Mouse (Mus musculus) midbrain, embryonic 13.5 days (tissue): ENCODE measurements at regions not wholly inside any gene's neighbourhood (a gene's known extent, or its start where the extent isn't known, plus 50 kb on each side); places are given as distances from the start of the nearest gene placed in this dataset.

Experiments used
- ATAC-seq: fragments of 200-750 bp; cut with Nextera tagmentation; 2 replicates; pipeline ENCODE4 v1.8.0; 2017; ENCODE audit warnings: mild to moderate bottlenecking, moderate TSS enrichment, moderate library complexity
- H3K27ac ChIP-seq: fragments of 300-500 bp; sonication (generic); 2 replicates; pipeline ENCODE4 v1.5.1; 2015; ENCODE audit warnings: inconsistent platforms, mild to moderate bottlenecking, moderate library complexity
- H3K27me3 ChIP-seq: fragments of 300-500 bp; sonication (generic); 2 replicates; pipeline ENCODE4 v1.6.1; 2015; ENCODE audit warnings: mild to moderate bottlenecking, inconsistent platforms
- H3K36me3 ChIP-seq: fragments of 300-500 bp; sonication (generic); 2 replicates; pipeline ENCODE4 v1.6.1; 2015; ENCODE audit warnings: mild to moderate bottlenecking, inconsistent platforms
- H3K4me1 ChIP-seq: fragments of 300-500 bp; sonication (generic); replicated peaks from 2 replicates; pipeline ENCODE4 v1.6.1; 2015; ENCODE audit warnings: inconsistent platforms
- H3K4me2 ChIP-seq: fragments of 300-500 bp; sonication (generic); replicated peaks from 2 replicates; pipeline ENCODE4 v1.6.1; 2015; ENCODE audit warnings: moderate library complexity, mild to moderate bottlenecking, inconsistent platforms
- H3K4me3 ChIP-seq: fragments of 300-500 bp; sonication (generic); replicated peaks from 2 replicates; pipeline ENCODE4 v1.5.1; 2015; ENCODE audit warnings: mild to moderate bottlenecking, inconsistent platforms
- H3K9ac ChIP-seq: fragments of 300-500 bp; sonication (generic); replicated peaks from 2 replicates; pipeline ENCODE4 v1.6.1; 2015; ENCODE audit warnings: mild to moderate bottlenecking, inconsistent platforms
- H3K9me3 ChIP-seq: fragments of 300-500 bp; sonication (generic); 2 replicates; pipeline ENCODE4 v1.6.1; 2016; ENCODE audit warnings: mild to moderate bottlenecking, inconsistent platforms
- WGBS: fragments of 180-500 bp; shearing (Covaris S2); methylation state at CpG from one replicate; pipeline ENCODE4 v1.1.7; 2015; 5-methylcytosine and 5-hydroxymethylcytosine counted together

DNA sequence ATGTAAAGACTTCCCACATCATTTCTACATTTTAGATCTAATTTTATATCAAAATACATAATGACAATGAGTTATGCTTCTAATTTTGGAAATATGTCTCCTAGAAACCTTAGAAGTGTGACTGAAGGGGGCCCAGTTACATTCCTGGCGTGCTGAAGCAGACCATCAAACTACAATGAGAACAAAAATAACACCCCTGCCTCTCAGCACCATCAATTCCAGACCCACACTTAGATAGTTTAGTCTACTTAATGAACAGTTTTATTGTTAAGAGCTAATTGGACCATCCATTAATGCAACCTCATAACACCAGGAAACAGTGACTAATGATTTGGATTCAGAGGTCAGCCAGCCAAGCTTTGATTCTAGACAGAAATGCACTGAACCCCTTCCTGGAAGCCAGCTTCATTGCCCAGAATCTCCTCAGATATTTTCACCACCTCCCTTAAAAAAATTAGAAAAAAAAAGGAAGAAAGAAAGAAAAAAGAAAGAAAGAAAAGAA lies 280.7 kb downstream of the Ptbp2 start:
- Histone ChIP-seq H3K36me3 (no peaks in the 10 kb centered on the region), H3K9ac (no peak overlapping the region), H3K4me3 (no peak overlapping the region), H3K27me3 (no peaks in the 10 kb centered on the region; the same call in 1 of the 2 replicates), H3K4me2 (no peak overlapping the region), H3K4me1 (peaks cover 4% of the 10 kb centered on the region; the same call in 1 of the 2 replicates), H3K27ac (no peak overlapping the region), H3K9me3 (no peaks in the 10 kb centered on the region)
- WGBS = 76% methylated on average over 1 of the region's 1 CpGs
- no peak for ATAC-seq

- Histone ChIP-seq H3K36me3 (no peaks in the 10 kb centered on the region), H3K4me2 (peak overlapping the region; percentile 33), H3K4me1 (peaks cover 10% of the 10 kb centered on the region; the same call in 1 of the 2 replicates), H3K9ac (no peak overlapping the region), H3K4me3 (no peak overlapping the region), H3K27me3 (no peaks in the 10 kb centered on the region), H3K9me3 (no peaks in the 10 kb centered on the region), H3K27ac (no peak overlapping the region)
- peak; percentile 75; the same call in 1 of the 2 replicates for ATAC-seq
- WGBS = 65% methylated on average over 20 of the region's 20 CpGs
These were observed 285.6 kb downstream of the Ptbp2 start for GRCm38 (mm10) chr3:119498711-119499110.

DNA sequence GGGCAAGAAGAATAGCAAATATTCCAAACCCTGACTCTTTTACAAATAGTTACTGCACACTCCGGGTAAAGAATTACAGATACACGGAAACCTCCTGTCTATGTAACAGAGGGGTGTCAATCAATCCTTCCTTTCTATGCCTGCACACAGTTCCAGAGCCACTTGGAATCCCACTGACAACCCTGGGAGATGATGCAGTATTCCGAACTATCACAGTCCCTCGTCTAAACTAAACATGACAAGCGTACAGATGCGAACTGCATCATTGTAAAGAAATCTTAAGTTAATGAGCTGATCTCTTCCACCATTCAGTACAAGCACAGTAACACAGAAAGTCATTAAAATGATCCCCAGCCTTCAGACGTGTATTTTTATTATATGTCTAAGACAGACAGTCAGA lies 286.4 kb downstream of the Ptbp2 start:
- WGBS = 44% methylated on average over 7 of the region's 7 CpGs
- Histone ChIP-seq H3K4me1 (peaks cover 10% of the 10 kb centered on the region; the same call in 1 of the 2 replicates), H3K36me3 (no peaks in the 10 kb centered on the region), H3K4me2 (no peak overlapping the region), H3K9ac (no peak overlapping the region), H3K27me3 (no peaks in the 10 kb centered on the region), H3K9me3 (no peaks in the 10 kb centered on the region), H3K4me3 (no peak overlapping the region), H3K27ac (no peak overlapping the region)
- ATAC-seq = peak; percentile 58; the same call in 1 of the 2 replicates

- WGBS = 72% methylated on average over 5 of the region's 5 CpGs
- ATAC-seq = no peak
- no peak overlapping the region for H3K9ac ChIP-seq
- no peak overlapping the region for H3K4me3 ChIP-seq
- no peaks in the 10 kb centered on the region for H3K36me3 ChIP-seq
- H3K4me1 ChIP-seq = peaks cover 11% of the 10 kb centered on the region; the same call in 1 of the 2 replicates
- H3K4me2 ChIP-seq = no peak overlapping the region
- no peaks in the 10 kb centered on the region for H3K9me3 ChIP-seq
- H3K27ac ChIP-seq = no peak overlapping the region
- no peaks in the 10 kb centered on the region for H3K27me3 ChIP-seq
These were observed 289.7 kb downstream of the Ptbp2 start for GRCm38 (mm10) chr3:119494580-119494979.

DNA sequence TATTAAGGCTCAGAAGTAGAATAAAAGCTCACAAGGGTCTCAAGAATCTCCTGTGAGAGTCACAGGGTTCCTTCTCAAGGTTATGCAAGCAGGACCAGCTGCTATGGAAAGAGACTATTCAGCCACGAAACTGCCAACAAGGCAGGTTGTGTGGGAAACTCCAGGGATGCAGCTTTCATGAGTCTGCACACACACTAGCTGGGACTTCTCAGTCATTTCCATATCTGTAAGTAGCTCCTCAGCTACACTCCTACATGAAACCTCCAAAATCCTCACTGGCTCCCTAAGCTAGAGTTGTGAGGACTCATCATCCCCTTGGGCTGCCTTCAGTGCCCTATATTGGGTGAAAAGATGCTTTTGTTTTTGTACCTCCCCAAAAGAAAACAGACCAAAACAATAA lies 291.6 kb downstream of the Ptbp2 start:
- no peaks in the 10 kb centered on the region for H3K27me3 ChIP-seq
- H3K4me1 ChIP-seq = peaks cover 5% of the 10 kb centered on the region; the same call in 1 of the 2 replicates
- WGBS = 63% methylated on average over 1 of the region's 1 CpGs
- H3K27ac ChIP-seq = no peak overlapping the region
- H3K36me3 ChIP-seq = no peaks in the 10 kb centered on the region
- no peak overlapping the region for H3K4me3 ChIP-seq
- no peak overlapping the region for H3K9ac ChIP-seq
- H3K4me2 ChIP-seq = no peak overlapping the region
- ATAC-seq = no peak
- H3K9me3 ChIP-seq = no peaks in the 10 kb centered on the region

DNA sequence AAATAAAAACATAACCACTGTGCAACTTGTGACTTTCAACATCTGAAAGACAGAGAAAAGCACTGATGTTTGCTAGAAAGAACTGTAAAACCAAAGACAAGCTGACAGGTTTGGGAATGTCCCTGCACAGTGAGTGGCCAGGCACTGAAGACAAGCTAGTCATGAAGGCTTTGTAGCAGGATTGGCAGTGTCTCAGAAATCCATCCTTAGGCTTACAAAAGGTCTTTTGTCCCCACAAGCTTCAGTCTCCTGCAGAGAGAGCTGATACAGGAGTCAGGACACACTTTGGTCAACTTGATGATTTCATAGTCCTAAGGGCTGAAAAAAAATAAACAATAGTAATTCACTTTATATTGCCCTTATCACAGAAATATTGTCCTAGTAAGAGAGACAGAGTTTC lies 294.9 kb downstream of the Ptbp2 start:
- peaks cover 4% of the 10 kb centered on the region; the same call in 1 of the 2 replicates for H3K9me3 ChIP-seq
- no peaks in the 10 kb centered on the region for H3K27me3 ChIP-seq
- ATAC-seq = no peak
- no peak overlapping the region for H3K27ac ChIP-seq
- H3K36me3 ChIP-seq = no peaks in the 10 kb centered on the region
- H3K4me3 ChIP-seq = no peak overlapping the region
- H3K9ac ChIP-seq = no peak overlapping the region
- peaks cover 5% of the 10 kb centered on the region; the same call in 1 of the 2 replicates for H3K4me1 ChIP-seq
- no peak overlapping the region for H3K4me2 ChIP-seq
